Mouse (Mus musculus) right cerebral cortex, adult 2 months (tissue): ENCODE measurements around the gene Efnb1.

Experiments
- DNase-seq, 2 experiments: peaks; one replicate each; pipeline ENCODE4 v3.0.0; 2021 to 2022; ENCODE audit warnings: low spot score in 2 of 2

The Efnb1 gene

DNA sequence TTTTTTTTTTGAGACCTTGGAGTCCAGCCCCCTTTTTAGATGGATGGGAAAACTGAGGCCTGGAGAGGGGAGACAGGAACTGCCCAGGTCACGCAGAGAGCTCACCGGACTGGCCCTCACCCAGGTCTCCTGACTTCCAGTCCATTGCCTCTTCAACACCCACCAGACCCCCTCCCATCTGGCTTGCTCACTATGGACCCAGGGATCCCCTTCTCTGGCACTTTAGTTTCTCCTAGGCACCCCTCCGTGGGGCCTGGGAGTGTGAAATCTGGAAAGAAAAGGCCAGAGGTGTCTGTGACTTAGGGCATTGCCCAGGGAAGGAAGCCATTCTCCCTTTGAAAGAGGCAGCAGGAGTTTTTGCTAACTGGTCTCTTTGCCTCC, 17.3 kb downstream of the Efnb1 start:
- DNase-seq, result no peak

DNA sequence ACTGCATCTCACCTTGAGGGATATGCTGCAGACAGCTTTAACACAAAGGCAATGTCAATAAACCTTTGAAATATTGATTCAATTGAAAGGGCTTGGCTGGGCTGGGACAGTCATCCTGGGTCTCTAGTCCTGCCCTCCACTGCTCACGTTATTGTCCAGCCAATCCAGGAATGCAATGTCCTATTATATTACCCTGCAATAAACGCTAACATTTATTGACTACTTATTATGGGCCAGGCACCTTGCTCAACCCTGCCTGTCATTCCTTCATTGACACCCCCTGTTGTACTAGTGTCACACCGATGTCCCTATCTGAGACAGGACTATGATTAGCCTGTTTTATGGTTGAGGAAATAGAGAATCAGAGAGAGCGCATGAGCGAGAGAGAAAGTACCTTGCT, 18.4 kb downstream of the Efnb1 start:
- DNase-seq, result no peak

DNA sequence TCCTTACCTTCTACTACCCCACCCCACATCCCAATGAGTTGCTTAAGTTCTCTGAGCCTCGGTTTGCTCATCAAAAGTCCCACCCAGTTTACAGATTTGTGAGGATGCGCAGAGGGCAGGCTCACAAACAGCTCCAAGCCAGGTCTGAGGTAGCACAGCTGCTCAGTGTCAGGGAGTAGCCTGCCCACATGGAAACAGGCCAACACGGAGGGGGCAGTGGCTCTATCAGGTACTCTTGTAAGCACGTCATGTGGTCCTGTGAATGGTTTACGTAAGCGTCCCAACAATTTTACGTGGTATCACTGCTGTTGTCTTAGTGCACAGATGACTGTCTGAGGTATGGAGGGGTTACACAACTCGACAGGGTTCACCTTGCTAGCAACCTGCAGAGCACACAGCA, 23.1 kb downstream of the Efnb1 start:
- DNase-seq, result no peak

DNA sequence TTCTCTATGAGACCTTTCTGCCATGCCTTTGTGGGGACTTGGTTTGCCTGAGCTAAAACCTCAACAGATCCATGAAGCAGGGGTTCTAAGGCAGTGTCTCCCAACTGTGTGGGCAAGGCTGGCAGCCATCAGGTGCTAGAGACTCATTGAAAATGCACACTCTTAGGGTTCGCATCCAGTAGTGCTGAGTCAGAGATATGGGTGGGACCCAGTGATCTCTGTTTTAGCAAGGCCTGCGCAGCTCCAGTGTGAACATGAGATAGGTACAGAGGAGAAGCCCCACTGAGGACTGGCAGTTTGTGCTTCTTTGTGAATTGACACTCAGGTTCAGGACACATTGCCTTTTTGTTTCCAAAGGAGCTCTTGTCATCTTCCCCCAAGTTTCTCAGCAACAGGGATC, 28.2 kb downstream of the Efnb1 start:
- no peak for DNase-seq

DNA sequence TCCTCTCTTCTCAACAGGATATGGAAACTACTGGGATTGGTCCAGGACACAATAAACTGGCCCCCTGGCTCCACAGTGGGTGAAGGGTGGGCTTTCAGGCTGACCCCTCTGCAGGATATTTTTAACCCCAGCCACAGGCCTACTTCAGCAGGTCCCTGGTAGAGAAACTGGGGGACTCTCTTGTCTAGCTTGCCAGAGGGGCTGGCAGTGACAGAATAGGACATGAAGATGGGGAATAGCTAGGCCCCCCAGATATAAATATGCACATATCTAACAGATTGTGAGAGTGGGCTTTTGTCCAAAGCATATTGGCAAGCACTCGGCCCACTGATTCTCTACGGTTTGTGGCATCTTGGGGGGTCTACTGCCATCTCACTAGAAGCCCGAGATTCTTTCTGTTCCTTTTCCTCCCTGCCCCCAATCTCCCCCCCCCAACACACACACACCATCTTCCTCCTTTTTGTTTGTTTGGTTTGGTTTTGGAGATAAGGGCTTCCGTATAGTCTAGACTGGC, 29.0 kb downstream of the Efnb1 start:
- DNase-seq, result no peak

DNA sequence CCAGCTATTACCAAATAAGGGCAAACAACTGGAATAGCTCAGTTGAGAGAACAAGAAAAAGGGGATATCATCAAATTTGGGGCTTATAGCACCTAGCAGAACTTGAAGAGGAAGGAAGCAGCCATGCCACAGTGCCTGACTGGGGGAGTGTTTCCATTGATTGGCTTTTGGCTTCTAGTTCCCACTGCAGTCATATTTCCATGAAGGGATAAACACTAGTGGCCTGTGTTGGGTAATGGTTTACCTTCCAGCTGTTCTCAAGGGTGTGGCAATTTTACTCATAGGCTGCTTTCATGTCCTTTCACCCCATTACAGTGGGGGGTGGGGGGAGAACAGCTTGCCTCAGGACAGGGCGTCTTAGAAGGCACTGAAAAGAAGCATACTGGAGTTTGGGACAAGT, 31.1 kb downstream of the Efnb1 start:
- no peak for DNase-seq

DNA sequence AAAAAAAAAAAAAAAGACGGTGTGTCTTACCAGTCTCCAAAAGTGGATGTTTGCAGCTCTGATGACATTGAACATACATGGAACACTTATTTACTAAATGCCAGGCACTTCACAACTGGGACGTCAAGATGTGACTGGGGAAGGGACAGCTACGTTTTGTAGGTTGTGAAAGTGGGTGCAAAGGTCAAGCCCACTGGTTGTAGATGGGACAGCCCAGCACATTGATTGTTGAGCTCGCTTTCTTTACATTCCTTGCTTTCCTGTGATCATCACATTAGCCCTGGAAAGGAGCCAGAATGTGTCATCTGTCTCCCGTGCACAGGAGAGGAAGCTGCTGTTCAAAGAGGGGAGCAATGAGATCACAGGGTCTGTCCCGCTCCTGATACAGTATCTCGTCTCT, 31.6 kb downstream of the Efnb1 start:
- DNase-seq, result no peak

DNA sequence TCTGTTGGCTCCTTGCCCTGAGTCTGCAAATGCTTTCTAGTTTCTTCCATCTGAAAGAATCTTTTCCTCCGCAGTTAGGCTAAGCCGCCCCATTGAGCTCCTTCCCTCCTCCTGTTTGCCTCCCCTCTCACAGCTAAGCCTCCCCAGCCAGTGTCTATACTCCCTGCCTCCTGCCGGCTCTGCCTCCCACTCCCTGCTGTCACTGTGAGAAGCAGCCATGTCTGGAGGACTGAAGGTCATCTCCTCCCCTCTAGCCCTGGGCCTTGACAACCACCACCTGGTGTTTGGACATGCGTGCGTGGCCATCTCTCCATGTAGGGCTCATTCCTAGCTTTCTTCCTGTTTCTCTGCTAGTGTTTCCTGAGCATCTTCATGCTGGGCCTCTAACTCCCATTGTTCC, 36.4 kb downstream of the Efnb1 start:
- DNase-seq, result no peak

DNA sequence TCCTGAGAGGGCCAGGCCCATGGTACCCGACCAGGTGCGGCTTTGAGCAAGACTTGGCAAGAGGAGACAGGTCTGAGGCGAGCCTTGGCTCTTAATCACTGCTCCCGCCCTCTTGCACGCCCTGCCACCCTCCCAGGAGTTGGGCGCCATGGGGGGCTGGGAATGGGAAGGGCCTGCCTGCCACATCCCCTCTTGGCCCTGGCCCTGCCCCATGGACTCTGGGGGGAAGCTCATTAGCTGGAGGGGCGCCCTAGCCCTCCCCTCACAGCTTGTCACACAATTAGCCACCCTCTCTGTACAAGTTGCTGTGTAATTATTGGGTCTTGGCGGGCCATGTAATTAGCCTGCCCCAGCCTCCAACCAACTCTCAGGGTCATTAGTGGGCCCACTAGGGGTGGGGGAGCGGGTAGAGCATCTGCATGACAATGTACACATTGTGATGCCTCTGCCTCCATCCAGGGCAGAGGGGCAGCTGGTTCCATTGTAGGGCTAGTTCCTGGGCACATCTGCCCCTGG, 49.2 kb downstream of the Efnb1 start:
- DNase-seq, result no peak

DNA sequence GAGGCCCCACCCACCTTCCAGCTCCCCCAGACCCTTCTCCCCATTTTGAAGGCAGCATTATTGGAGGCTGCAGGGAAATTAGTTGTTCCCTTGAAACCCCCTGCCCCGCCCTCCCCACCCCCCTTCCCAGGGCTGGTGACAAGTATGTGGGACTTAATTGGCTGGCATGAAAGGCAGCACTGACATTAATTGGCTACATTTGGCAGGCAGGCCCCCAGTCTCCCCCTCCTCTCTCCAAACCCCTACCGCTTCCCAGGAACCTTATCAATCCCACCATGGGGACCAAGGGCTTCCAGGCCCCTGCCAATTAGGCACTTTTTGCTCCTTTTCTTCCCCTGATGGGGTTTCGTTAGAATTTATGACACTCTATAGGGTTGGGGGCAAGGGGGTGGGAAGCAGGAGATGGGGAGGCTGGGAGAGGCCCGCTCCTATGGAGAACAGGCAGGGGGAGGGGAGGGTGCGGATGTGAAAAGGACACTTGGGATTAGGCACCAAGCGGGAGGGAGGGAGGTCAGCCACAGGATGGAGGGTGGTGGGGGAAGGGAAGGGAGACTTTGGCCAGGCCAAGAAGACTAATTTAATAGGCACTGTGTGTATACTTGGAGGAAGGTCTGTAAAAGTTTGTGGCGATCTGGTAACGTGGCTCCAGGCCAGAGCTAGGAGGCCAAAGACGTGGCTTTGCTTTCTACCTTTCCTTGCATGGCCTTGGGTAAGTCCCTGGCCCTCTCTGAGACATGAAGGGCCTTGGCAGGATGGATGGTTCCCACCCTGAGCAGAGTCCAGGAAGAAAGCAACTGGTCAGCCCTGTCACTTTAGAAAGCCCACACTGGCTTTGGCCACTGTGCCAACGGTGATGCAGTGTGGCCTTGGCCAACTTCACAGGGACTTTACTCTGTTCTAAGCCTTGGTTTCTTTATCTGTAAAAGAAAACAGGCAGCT, 50.8 kb downstream of the Efnb1 start:
- no peak for DNase-seq

DNA sequence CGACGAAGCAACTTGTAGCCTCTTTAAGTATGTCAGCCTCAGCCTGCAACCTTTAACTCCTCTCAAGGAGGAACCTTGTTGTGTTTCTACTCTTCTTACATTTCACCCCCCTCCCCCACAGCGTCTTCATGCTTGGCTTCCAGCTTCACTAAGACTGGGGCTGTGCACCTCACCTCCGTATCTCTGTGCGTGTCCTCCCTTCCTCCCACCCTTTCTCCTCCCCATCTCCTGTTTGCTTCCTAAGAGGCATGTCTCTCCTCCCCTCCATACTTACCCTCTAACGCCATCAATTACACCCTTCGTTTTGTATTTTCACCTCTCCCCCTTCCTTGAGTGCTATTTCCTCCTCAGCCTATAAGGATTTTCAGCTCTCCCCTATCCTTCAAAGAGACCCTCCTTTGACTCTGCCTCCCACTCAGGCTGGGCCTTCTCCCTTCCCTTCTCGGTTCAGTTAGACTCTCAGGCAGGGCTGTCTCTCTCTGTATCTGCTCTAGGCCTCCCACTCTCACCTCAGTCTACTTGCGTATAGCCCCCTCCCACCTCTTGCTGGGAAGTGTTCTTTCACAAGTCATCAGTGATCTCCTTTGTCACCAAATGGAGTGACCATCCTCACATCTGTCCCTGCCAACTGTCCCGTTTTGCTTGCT, 55.6 kb downstream of the Efnb1 start:
- DNase-seq, result no peak

DNA sequence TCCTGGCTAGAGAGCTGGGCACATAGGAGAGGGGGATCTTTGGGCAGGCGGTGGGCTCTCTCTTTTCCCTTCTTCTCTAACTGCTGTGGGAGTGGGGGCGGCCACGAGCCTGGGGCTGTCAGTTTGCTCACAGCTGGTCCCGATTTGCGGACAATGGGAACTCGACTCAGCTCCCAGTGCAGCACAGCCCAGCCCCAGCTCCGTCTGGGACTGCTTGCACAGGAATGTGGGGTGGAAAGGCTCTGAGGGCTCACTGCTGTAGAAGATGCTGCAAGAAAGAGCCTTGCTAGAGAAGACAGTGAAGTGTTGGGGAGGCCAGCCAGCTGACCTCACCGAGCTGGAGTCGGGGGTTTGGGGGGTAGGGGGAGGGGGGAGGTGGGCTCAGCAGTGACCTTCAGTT, 61.0 kb downstream of the Efnb1 start:
- no peak for DNase-seq

DNA sequence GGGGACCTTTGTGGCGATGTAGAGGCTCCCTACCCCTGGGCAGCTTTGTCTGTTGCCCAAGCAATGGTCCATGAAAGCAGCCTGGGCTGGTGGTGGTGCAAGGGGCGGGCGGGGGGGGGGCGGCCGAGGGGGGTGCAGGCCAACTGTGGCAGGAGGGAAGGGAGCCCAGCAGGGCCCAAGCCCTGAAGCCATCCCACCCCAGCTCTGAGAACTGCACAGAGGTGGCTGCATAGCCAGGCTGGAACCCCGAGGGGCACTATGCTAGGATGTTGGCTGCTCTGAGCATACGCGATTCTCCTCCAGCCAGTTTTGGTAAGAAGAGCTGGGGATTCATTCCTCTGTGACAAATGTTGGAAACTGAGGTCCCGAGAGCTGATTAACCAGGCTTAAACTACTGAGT, 62.6 kb downstream of the Efnb1 start:
- no peak for DNase-seq
